Mouse (Mus musculus) stomach, postnatal 0 days (tissue): Measurements from ENCODE around the gene Tm9sf1.

Source experiments
- CTCF ChIP-seq: IDR thresholded peaks from 2 replicates; pipeline ENCODE4 v1.5.1; 2016; ENCODE audit warnings: antibody characterized with exemption, low read depth, mild to moderate bottlenecking, moderate library complexity
- EP300 ChIP-seq: optimal IDR thresholded peaks from 2 replicates; pipeline ENCODE3; 2016; ENCODE audit warnings: antibody characterized with exemption

DNA sequence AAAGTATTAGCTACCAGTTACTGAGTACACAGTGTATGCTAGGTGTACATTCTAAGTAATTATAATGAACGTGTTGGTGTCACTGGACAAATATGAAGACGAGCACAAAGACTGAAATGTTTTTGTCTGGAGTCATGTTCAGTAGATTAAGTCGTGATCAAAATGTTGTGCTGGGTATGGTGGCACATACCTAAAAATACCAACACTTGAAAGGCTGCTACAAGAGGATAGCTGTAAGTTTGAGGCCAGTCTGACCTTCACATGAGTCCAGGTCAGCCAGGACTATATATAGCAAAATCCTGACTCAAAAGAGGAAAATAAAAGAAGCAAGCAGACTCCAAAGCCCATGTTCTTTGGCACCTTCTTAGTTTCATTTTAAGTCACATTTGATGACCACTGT is 13.3 kb upstream of the Tm9sf1 start:
- TF ChIP-seq CTCF (no peak), EP300 (no peak)
